Mouse (Mus musculus) CH12.LX (cell line): ENCODE measurements around the gene Ahsa1. TPM values are rescaled to one million over a fixed set of nuclear protein-coding genes. Genes with fewer than 3 reads are reported as not detected.

Experiments used
- DNase-seq: peaks from one replicate; pipeline ENCODE4 v3.0.0-alpha.2; 2013; ENCODE audit errors: extremely low read depth
- H3K27ac ChIP-seq: 2 replicates; pipeline ENCODE4 v1.5.1; 2012; ENCODE audit warnings: low read depth, mild to moderate bottlenecking, control low read depth, moderate library complexity; ENCODE audit not compliant: insufficient read depth
- H3K27me3 ChIP-seq: replicated peaks from 2 replicates; pipeline ENCODE3; 2012; ENCODE audit warnings: inconsistent platforms
- H3K36me3 ChIP-seq, 2 experiments: replicated peaks in 1 of 2; 2 replicates each; pipeline versions ENCODE3 to v1.6.1; 2012; ENCODE audit warnings: inconsistent platforms in 1 of 2, low read length in 1 of 2, mild to moderate bottlenecking in 1 of 2, mixed read lengths in 1 of 2, moderate library complexity in 1 of 2; ENCODE audit not compliant: control insufficient read depth in 1 of 2, insufficient read depth in 1 of 2
- H3K4me1 ChIP-seq, 2 experiments: 2 replicates each; pipeline ENCODE4 v1.6.1; 2012; ENCODE audit warnings: inconsistent platforms in 1 of 2, moderate library complexity in 1 of 2; ENCODE audit not compliant: insufficient read depth in 2 of 2, control insufficient read depth in 1 of 2
- H3K4me2 ChIP-seq: 2 replicates; pipeline ENCODE4 v1.6.1; 2012; ENCODE audit warnings: low read depth, mild to moderate bottlenecking, control low read depth; ENCODE audit not compliant: poor library complexity, insufficient read depth, severe bottlenecking
- H3K4me3 ChIP-seq, 3 experiments: fragments of 150-350 bp in 1 of 3; sonication (generic) in 1 of 3; replicated peaks in 1 of 3; 2 replicates each; pipeline versions ENCODE3 to v1.5.1; 2011 to 2012; ENCODE audit warnings: low read depth in 2 of 3, low read length in 2 of 3, mild to moderate bottlenecking in 2 of 3, moderate library complexity in 2 of 3, control low read depth in 1 of 3, improper control_type of control experiment in 1 of 3, inconsistent platforms in 1 of 3, mixed read lengths in 1 of 3; ENCODE audit not compliant: poor library complexity in 1 of 3
- H3K79me2 ChIP-seq: replicated peaks from 2 replicates; pipeline ENCODE4 v1.6.1; 2012; ENCODE audit warnings: mild to moderate bottlenecking, moderate library complexity; ENCODE audit not compliant: control insufficient read depth, poor library complexity, insufficient read depth, severe bottlenecking; ENCODE audit errors: extremely low read depth
- H3K9ac ChIP-seq: 2 replicates; pipeline ENCODE4 v1.6.1; 2012; ENCODE audit warnings: low read depth, mild to moderate bottlenecking, control low read depth, moderate library complexity; ENCODE audit not compliant: insufficient read depth
- H3K9me3 ChIP-seq: replicated peaks from 2 replicates; pipeline ENCODE3; 2012; ENCODE audit warnings: low read length, inconsistent platforms, mixed read lengths
- CHD2 ChIP-seq: IDR thresholded peaks from 2 replicates; pipeline ENCODE4 v1.6.1; 2011; ENCODE audit warnings: low read length, improper control_type of control experiment
- CTCF ChIP-seq, 2 experiments: IDR thresholded peaks in 1 of 2; conservative IDR thresholded peaks in 1 of 2; 2 replicates each; pipeline ENCODE4 v1.5.1; 2011 to 2012; ENCODE audit warnings: low read depth in 2 of 2, low read length in 2 of 2, improper control_type of control experiment in 1 of 2, inconsistent platforms in 1 of 2, mild to moderate bottlenecking in 1 of 2, moderate library complexity in 1 of 2
- E2F4 ChIP-seq: IDR thresholded peaks from 2 replicates; pipeline ENCODE4 v1.6.1; 2011; ENCODE audit warnings: low read depth, low read length, improper control_type of control experiment; ENCODE audit not compliant: insufficient replicate concordance
- ELF1 ChIP-seq: IDR thresholded peaks from 2 replicates; pipeline ENCODE4 v1.6.1; 2014; ENCODE audit warnings: low read depth, mild to moderate bottlenecking, inconsistent platforms, low read length, improper control_type of control experiment
- ETS1 ChIP-seq: conservative IDR thresholded peaks from 2 replicates; pipeline ENCODE4 v1.6.1; 2012; ENCODE audit warnings: low read depth, mild to moderate bottlenecking, inconsistent platforms, low read length, improper control_type of control experiment, moderate library complexity
- HCFC1 ChIP-seq: IDR thresholded peaks from 2 replicates; pipeline ENCODE4 v1.6.1; 2012; ENCODE audit warnings: low read depth, mild to moderate bottlenecking, inconsistent platforms, low read length, improper control_type of control experiment
- NRF1 ChIP-seq: IDR thresholded peaks from 2 replicates; pipeline ENCODE4 v1.6.1; 2014; ENCODE audit warnings: low read depth, mild to moderate bottlenecking, inconsistent platforms, low read length, improper control_type of control experiment, moderate library complexity
- PAX5 ChIP-seq: IDR thresholded peaks from 2 replicates; pipeline ENCODE4 v1.6.1; 2012; ENCODE audit warnings: low read length, inconsistent platforms, mixed read lengths
- POLR2A ChIP-seq: IDR thresholded peaks from 2 replicates; pipeline ENCODE4 v1.6.1; 2011; ENCODE audit warnings: low read depth, mild to moderate bottlenecking, improper control_type of control experiment, low read length
- SMC3 ChIP-seq: IDR thresholded peaks from 2 replicates; pipeline ENCODE4 v1.6.1; 2011; ENCODE audit warnings: low read depth, low read length, improper control_type of control experiment
- TBP ChIP-seq: conservative IDR thresholded peaks from 2 replicates; pipeline ENCODE4 v1.6.1; 2011; ENCODE audit warnings: low read depth, low read length, improper control_type of control experiment
- UBTF ChIP-seq: IDR thresholded peaks from 2 replicates; pipeline ENCODE4 v1.6.1; 2012; ENCODE audit warnings: low read depth, mild to moderate bottlenecking, inconsistent platforms, low read length, improper control_type of control experiment, moderate library complexity
- dilution Hi-C: fragments of 300-500 bp; cut with MboI; formaldehyde crosslinking; loops from 2 replicates; pipeline ENCODE4 v1.14.3; 2020; ENCODE audit warnings: low sequenced_read_pairs; ENCODE audit not compliant: extremely low pct_unique_long_range_greater_than_20kb, extremely low pct_ligation_motif_present
- in situ Hi-C: fragments of 300-500 bp; cut with MboI; formaldehyde crosslinking; loops from 3 replicates; pipeline ENCODE4 v1.14.3; 2019; ENCODE audit warnings: low sequenced_read_pairs, low pct_ligation_motif_present, low pct_unique_long_range_greater_than_20kb, mixed read lengths
- polyA plus RNA-seq: library from polyadenylated mRNA; unstranded; fragments of >175 nt; gene quantifications from 2 replicates; pipeline ENCODE4 v1.2.1, GENCODE M21; 2012; ENCODE audit warnings: low read depth; ENCODE audit not compliant: insufficient read length
- total RNA-seq, 2 experiments: library from RNA; depleted of rRNA; stranded (reverse); fragments of 300-350 nt in 1 of 2; fragments of >200 nt in 1 of 2; gene quantifications; 2 replicates each; pipeline ENCODE4 v1.2.3; 2012 to 2014

Ahsa1 gene
- total and polyA plus RNA-seq, 3 experiments, result 288 to 456 (median 392) TPM

DNA sequence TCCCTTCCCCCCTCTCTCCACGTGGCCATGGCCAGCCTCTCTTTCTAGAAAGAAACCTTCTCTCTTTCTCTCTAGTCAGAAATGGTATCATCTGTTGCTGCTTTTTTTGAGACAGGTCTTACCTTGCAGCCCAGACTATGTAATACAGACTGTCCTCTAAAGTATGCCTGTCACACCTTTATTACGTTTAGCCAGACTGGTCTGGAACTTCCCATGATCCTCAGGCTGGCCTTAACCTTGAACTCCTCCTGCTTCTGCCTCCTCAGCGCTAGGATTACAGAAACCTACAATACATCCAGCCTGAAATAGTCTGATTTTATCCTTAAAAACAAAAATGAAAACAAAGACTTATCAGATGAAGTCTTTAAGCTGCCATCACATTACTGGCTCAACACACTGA lies 53.0 kb downstream of the Ahsa1 start:
- Histone ChIP-seq H3K9ac (no peak overlapping the region), H3K79me2 (no peaks in the 10 kb centered on the region), H3K27ac (no peak overlapping the region), H3K36me3 (peaks cover 0 to 31% of the 10 kb centered on the region in 2 experiments), H3K4me3 (no peak overlapping the region), H3K4me1 (no peaks in the 10 kb centered on the region), H3K4me2 (no peak overlapping the region), H3K9me3 (no peaks in the 10 kb centered on the region), H3K27me3 (no peaks in the 10 kb centered on the region)
- DNase-seq, result no peak
- dilution Hi-C loops (no loop called here), in situ Hi-C loops (no loop called here)
- TF ChIP-seq HCFC1 (no peak), TBP (no peak), ELF1 (no peak), SMC3 (no peak), PAX5 (no peak), POLR2A (no peak), E2F4 (no peak), NRF1 (no peak), UBTF (no peak), ETS1 (no peak), CHD2 (no peak), CTCF (conservative IDR thresholded peaks at IDR 0.05 in 1 of 2, IDR thresholded peaks at IDR 0.05 in 1 of 2; ENCODE audit: low read depth in 2 of 2, low read length in 2 of 2) (no peak)

Other genes starting within 250 kb of the Ahsa1 start
- 0.04 and 0.08 TPM in 2 replicates for gene Tmem63c, start 245.1 kb upstream of the Ahsa1 start, total RNA-seq (2012; rRNA removed)
- 0.11 and 0.23 TPM in 2 replicates for gene Tmem63c, start 245.1 kb upstream of the Ahsa1 start, total RNA-seq (2014; rRNA removed)
- gene Tmem63c, start 245.1 kb upstream of the Ahsa1 start, polyA plus RNA-seq, result 0.34 and 0.53 TPM in 2 replicates
- 0.08 TPM in 1 of 2 replicates, not detected in the other for gene Ngb, start 163.9 kb upstream of the Ahsa1 start, total RNA-seq (2012; rRNA removed)
- 0.23 TPM in 1 of 2 replicates, not detected in the other for gene Ngb, start 163.9 kb upstream of the Ahsa1 start, total RNA-seq (2014; rRNA removed)
- gene Ngb, start 163.9 kb upstream of the Ahsa1 start, polyA plus RNA-seq, result 0.15 TPM in 1 of 2 replicates, not detected in the other
- 16.7 and 22.3 TPM in 2 replicates for gene Gstz1, start 119.3 kb upstream of the Ahsa1 start, total RNA-seq (2012; rRNA removed)
- 26.8 and 27.5 TPM in 2 replicates for gene Gstz1, start 119.3 kb upstream of the Ahsa1 start, total RNA-seq (2014; rRNA removed)
- 19.7 and 20.5 TPM in 2 replicates for gene Gstz1, start 119.3 kb upstream of the Ahsa1 start, polyA plus RNA-seq
- 12.4 and 12.8 TPM in 2 replicates for gene Pomt2, start 118.5 kb upstream of the Ahsa1 start, total RNA-seq (2012; rRNA removed)
- 11.7 and 12.0 TPM in 2 replicates for gene Pomt2, start 118.5 kb upstream of the Ahsa1 start, total RNA-seq (2014; rRNA removed)
- 10.5 and 11.6 TPM in 2 replicates for gene Pomt2, start 118.5 kb upstream of the Ahsa1 start, polyA plus RNA-seq
- gene Samd15, start 66.8 kb upstream of the Ahsa1 start, total RNA-seq (2012; rRNA removed), result 0.97 and 1.1 TPM in 2 replicates
- 0.28 and 1.8 TPM in 2 replicates for gene Samd15, start 66.8 kb upstream of the Ahsa1 start, total RNA-seq (2014; rRNA removed)
- 2.8 and 3.9 TPM in 2 replicates for gene Samd15, start 66.8 kb upstream of the Ahsa1 start, polyA plus RNA-seq
- gene Tmed8, start 66.0 kb upstream of the Ahsa1 start, total RNA-seq (2012; rRNA removed), result 27.3 and 29.1 TPM in 2 replicates
- gene Tmed8, start 66.0 kb upstream of the Ahsa1 start, total RNA-seq (2014; rRNA removed), result 27.9 and 29.3 TPM in 2 replicates
- 29.4 and 34.8 TPM in 2 replicates for gene Tmed8, start 66.0 kb upstream of the Ahsa1 start, polyA plus RNA-seq
- 5.1 and 5.2 TPM in 2 replicates for gene Noxred1, start 27.7 kb upstream of the Ahsa1 start, total RNA-seq (2012; rRNA removed)
- gene Noxred1, start 27.7 kb upstream of the Ahsa1 start, total RNA-seq (2014; rRNA removed), result 6.9 and 8.0 TPM in 2 replicates
- 10.0 and 10.4 TPM in 2 replicates for gene Noxred1, start 27.7 kb upstream of the Ahsa1 start, polyA plus RNA-seq
- 32.1 and 33.7 TPM in 2 replicates for gene Vipas39, start 223 bp upstream of the Ahsa1 start, total RNA-seq (2012; rRNA removed)
- 44.4 and 47.2 TPM in 2 replicates for gene Vipas39, start 223 bp upstream of the Ahsa1 start, total RNA-seq (2014; rRNA removed)
- 27.9 and 30.2 TPM in 2 replicates for gene Vipas39, start 223 bp upstream of the Ahsa1 start, polyA plus RNA-seq
- 0.08 TPM in 2 replicates for gene Ism2, start 33.2 kb downstream of the Ahsa1 start, total RNA-seq (2012; rRNA removed)
- gene Ism2, start 33.2 kb downstream of the Ahsa1 start, total RNA-seq (2014; rRNA removed), result not detected in 2 replicates
- 0.16 TPM in 1 of 2 replicates, not detected in the other for gene Ism2, start 33.2 kb downstream of the Ahsa1 start, polyA plus RNA-seq
- 37.1 and 37.4 TPM in 2 replicates for gene Sptlc2, start 121.9 kb downstream of the Ahsa1 start, total RNA-seq (2012; rRNA removed)
- gene Sptlc2, start 121.9 kb downstream of the Ahsa1 start, total RNA-seq (2014; rRNA removed), result 49.2 and 56.5 TPM in 2 replicates
- 68.6 and 72.2 TPM in 2 replicates for gene Sptlc2, start 121.9 kb downstream of the Ahsa1 start, polyA plus RNA-seq
- gene Slirp, start 177.4 kb downstream of the Ahsa1 start, total RNA-seq (2012; rRNA removed), result 117 and 159 TPM in 2 replicates
- 138 and 180 TPM in 2 replicates for gene Slirp, start 177.4 kb downstream of the Ahsa1 start, total RNA-seq (2014; rRNA removed)
- 261 and 271 TPM in 2 replicates for gene Slirp, start 177.4 kb downstream of the Ahsa1 start, polyA plus RNA-seq
- 26.8 and 31.7 TPM in 2 replicates for gene Alkbh1, start 177.5 kb downstream of the Ahsa1 start, total RNA-seq (2012; rRNA removed)
- 39.1 and 54.1 TPM in 2 replicates for gene Alkbh1, start 177.5 kb downstream of the Ahsa1 start, total RNA-seq (2014; rRNA removed)
- 32.8 and 37.3 TPM in 2 replicates for gene Alkbh1, start 177.5 kb downstream of the Ahsa1 start, polyA plus RNA-seq
- gene Snw1, start 205.8 kb downstream of the Ahsa1 start, total RNA-seq (2012; rRNA removed), result 78.0 and 93.6 TPM in 2 replicates
- 116 and 126 TPM in 2 replicates for gene Snw1, start 205.8 kb downstream of the Ahsa1 start, total RNA-seq (2014; rRNA removed)
- gene Snw1, start 205.8 kb downstream of the Ahsa1 start, polyA plus RNA-seq, result 96.8 and 113 TPM in 2 replicates
- not detected in 2 replicates for gene Gm5788, start 228.2 kb downstream of the Ahsa1 start, total RNA-seq (2012; rRNA removed)
- gene Gm5788, start 228.2 kb downstream of the Ahsa1 start, total RNA-seq (2014; rRNA removed), result not detected in 2 replicates
- gene Gm5788, start 228.2 kb downstream of the Ahsa1 start, polyA plus RNA-seq, result not detected in 2 replicates
- 0.04 TPM in 1 of 2 replicates, not detected in the other for gene Gm8300, start 247.8 kb downstream of the Ahsa1 start, total RNA-seq (2012; rRNA removed)
- not detected in 2 replicates for gene Gm8300, start 247.8 kb downstream of the Ahsa1 start, total RNA-seq (2014; rRNA removed)
- not detected in 2 replicates for gene Gm8300, start 247.8 kb downstream of the Ahsa1 start, polyA plus RNA-seq